Mouse (Mus musculus) cerebellum, adult (tissue): ENCODE measurements around the gene Zfp446.
"Not testable (repeated sequence)": the region's sequence is repeated elsewhere in the genome, so short reads cannot be mapped to it uniquely, and the experiment has no call there.

ENCODE experiments used
- ATAC-seq: cut with Nextera tagmentation; 2 replicates; pipeline ENCODE4 v1.9.2; 2017; ENCODE audit warnings: mild to moderate bottlenecking, moderate library complexity, mixed read lengths; ENCODE audit not compliant: insufficient number of reproducible peaks, low FRiP score, low TSS enrichment

Gene Zfp446

DNA sequence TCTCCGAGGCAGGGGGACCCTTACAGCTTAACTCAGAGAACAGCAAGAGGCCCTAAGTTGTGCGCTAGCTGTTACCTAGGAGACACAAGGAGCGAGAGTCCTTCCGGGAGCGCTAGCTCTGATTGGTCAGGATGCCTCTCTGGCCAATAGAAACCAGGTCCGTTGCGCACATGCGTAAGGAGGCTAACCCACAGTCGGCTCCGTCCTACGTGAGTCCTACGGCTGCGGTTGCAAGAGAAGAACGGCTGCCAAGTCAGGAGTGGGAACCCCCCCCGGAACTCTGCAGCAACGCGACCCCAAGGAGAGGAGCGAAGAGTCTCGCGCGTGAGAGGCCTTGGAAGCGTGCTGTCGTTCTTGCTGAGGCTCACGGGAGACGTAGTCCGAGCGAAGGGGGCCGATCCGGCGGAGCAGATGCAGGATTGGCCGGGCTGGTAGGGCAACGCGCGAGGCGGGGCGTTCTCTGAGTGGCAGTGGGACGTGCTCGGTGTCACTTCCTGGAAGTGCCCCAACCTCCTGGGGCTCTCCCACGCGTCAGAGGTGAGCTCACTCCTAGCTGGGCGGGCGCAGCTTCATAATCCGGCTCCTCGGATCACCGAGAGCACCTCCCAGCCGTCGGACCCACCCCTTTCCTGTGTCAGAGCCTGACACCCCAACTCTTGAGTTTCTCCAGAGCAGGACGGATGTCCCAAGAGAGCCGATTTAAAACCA is at the start of gene Zfp446:
Gene Zfp446 (plus strand): TSS at position 167 of the 708 bp plus-strand sequence.
- peak; percentile 96 for ATAC-seq

DNA sequence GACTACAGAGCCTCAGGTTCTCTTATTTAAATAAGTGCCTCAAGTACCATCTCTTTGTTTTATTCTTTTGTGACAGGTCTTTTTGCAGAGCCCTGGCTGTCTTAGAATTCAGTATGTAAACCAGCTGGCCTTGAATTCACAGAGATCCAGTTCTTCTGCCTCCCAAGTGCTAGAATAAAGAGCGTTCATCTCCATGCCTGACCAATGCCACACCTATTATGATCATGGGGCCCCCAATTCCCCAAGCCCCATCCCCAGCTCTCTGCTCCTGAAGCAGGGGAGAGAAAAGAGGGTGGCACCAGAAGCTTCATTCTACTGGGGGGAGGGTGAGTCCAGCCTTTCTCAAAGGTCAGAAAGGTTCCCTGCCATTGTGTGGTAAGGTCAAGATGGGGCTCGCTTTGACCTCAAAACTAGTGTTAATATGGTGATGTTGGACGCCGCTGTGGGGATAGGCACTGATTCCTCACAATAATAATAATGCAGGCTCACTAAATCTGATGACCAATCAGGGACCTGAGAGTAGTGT is 44.0 kb upstream of the Zfp446 start:
- ATAC-seq: no peak

DNA sequence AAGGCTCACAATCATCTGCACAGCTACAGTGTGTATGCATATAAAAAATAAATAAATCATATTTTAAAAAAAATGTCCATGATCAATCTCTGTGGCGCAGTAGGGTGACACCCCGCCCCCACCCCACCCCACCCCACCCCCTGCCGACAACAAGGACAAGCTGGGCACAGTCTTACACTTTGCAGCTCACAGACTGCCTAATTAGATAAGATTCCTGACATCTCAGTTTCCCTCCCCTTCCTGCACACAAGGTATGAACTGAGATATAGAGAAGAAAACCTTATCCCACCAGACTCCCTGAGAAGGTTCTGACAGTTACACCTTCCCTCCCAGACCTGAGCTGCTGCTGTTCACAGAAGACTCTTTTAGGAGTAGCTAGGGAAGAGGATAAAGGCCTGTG is 42.8 kb upstream of the Zfp446 start:
- no peak for ATAC-seq

DNA sequence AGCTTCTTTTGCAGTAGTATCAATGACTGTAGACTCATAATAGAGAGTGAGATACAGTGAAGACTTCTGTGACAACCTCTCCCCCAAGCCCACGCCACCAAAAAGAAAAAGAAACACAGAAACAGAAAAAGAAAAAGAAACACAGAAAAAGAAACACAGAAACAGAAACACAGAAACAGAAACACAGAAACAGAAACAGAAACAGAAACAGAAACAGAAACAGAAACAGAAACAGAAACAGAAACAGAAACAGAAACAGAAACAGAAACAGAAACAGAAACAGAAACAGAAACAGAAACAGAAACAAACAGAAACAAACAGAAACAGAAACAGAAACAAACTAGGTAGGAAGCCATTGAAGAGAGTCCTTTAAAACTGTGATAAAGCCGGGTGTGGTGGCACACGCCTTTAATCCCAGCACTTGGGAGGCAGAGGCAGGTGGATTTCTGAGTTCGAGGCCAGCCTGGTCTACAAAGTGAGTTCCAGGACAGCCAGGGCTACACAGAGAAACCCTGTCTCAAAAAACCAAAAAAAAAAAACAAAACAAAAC is 40.3 kb upstream of the Zfp446 start:
- ATAC-seq: not testable (repeated sequence)

DNA sequence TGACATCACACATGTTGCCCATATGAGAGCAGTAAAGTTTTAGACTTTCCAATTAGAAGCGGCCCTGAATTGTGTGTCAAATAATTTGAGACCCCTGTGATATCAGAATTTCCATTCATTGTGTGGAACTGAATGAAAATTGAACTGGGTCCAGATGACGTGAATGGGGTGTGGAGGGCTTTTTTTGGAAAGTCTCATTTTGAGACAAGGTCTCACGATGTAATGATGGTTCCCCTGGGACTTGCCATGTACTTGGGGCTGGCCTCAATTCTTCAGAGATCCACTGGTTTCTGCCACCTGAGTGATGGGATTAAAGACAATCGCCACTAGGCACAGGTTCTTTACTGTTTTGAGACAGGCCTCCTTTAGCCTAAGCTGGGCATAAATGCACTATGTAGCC is 37.0 kb upstream of the Zfp446 start:
- ATAC-seq: no peak

DNA sequence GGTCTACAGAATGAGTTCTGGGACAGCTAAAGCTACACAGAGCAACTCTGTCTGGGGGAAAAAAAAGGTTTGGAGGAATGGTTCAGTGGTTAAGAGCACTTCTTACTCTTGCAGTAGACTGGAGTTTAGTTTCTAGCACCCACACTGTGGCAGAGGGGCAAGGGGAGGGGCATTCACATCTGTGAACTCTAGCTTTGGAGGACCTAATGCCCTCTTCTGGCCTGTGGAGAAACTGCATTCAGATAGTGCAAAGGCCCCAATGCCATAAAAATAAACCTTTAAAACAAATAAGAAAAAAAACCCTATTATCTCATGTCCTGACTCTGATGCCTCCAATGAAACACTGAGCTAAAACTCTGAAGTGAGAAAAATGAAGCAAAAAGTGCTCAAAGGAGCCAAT is 34.2 kb upstream of the Zfp446 start:
- no peak for ATAC-seq

DNA sequence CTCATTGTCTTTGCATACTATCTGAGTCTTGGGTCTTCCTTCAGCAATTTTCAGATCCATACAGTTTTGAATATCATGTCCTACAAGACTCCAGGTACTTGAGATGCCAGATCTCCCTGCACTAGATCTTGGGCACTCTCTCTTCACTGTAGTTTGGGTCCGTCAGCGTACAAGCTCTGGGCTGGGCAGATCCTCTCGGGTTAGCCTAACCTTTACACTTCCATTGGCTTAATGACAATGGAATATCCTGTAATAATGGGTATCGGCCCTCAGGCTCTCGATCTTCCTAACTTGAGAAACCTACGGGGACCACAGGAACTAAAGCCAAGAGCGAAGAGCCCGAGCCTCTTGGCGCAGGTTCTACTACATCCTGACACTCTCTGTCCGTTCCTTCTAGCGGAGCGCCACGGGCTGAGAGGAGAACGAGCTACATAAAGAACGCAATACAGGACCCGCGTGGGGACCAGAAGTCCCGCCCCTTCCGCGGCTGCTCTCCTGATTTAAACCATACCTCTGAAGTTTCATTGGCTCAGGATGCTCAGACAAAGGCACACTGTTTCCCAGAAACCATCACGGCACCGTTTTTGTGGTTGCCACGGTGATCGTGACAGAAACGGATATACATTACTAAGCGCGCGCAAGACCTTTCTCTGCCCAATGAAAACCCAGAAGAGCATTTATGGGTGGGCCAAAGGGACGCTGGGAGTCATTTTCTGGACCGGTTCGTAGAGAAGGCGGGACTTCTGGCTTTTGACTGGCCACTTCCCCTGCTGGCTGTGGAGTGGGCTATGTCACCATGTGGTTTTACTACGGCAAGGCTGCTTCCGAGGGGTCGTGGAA is 28.4 kb upstream of the Zfp446 start:
- peak; percentile 99 for ATAC-seq

DNA sequence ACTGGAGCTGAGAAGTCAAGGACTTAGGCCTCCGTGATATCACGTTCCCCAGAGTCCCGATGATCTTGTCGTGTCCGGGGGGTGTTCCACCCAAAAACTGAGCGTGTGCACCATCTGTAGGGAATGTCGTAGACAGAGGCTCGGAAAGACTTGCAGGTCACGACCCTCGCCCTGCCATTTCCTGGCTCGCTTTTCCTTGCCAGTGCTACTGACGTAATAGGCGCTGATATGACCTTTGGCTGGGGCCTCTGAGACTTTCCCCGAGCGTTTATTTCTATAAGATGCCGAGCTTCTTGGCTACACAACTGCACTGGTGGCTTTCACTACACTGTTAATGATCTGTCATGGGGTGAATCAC is 27.8 kb upstream of the Zfp446 start:
- no peak for ATAC-seq

DNA sequence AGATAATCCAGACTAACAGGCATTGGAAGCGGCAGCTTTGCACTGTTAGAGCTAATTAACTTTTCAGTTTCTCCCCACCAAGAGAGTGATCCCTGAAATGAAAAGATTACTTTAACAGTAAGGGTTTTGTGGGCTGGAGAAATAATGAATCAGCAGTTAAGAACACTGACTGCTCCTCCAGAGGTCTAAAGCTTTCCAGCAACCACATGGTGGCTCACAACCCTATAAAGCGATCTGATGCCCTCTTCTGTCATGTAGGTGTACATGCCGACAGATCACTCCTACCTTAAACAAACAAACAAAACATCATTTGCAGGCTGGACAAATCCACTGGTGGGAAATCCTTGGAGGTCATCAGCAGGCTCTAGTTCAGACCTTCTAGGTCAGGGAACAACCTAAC is 22.8 kb upstream of the Zfp446 start:
- no peak for ATAC-seq

DNA sequence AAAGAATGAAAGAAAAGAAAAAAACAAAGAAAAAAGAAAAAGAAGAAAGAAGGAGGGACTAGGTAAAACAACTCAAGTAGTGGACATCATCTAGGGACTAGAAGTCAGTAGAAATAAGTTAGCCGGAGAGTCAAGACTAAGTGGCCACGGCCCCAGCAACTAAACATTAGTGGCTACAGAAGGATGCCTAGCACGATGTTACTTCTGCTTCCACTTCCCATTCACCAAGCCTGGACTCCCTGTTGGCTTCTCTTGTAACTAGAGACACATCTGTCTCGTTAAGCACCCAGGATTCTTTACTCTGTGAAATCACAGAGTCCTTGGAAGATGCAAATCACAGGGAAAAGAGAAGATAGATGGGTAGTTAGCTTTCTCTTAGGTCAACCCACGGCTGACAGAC is 20.1 kb upstream of the Zfp446 start:
- ATAC-seq: no peak

DNA sequence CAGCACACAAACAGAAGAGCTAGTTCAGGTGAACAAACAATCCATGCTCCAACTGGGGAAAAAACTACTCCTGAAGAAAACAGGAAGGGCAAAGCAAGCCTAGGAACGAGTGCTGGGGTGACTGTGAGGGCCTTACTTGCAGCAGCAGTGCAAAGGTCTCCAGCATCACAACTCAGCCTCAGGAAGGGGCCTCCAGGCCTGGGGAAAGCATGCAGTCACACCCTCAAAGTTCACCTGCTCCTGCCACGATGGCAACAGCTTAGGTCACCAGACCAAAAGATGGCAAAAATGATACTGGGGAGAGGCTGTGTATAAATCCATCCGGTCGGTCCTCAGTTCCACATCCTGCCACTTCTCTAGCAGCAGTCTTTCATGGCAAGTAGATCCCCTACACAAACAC is 18.7 kb upstream of the Zfp446 start:
- no peak for ATAC-seq

DNA sequence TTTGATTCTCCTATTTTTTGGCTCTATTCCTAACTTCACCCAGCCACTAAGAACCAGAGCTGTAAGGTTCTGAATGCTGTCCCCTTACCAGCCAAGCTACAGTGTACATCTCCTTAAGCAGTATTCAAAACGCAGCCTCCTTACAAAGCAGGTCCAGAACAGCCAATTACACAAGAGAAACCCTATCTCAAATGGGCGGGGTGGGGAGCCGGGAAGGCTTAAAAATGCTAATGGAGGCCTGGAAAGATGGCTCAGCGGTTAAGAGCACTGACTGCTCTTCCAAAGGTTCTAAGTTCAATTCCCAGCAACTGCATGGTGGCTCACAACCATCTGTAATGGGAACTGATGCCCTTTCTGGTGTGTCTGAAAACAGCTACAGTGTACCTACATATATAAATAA is 17.9 kb upstream of the Zfp446 start:
- ATAC-seq: no peak

DNA sequence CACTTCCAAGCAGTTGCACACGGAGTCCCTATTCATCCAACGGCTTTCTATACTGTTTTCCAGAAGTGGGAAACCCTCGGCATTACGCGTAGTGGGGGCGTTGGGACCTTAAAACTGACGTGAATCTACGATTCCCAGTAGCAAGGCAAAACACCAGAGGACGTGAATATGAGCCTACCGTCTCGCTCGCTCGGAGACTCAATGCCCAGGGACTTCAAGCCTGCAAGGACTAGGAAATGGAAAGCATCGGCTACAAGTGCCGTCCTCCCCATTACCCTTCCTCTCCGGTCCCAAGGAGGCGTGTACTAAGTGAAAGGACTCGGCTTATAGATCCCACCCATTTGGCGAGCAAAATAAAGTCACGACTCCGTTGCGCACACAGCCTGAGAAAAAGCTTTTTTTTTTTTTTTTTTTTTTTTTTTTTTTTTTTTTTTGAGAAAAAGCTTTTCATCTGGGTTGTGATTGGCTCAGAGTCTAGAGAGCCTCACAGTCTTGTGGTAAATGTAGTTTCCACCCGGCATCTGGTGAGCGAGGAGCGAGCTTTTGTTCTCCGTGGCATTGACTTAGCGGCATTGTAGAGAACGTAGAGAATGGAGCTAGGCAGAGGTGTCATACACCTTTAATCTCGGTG is 16.0 kb upstream of the Zfp446 start:
- 0 out of 2 replicates have a peak, but pooled peaks have one; percentile 46 for ATAC-seq

DNA sequence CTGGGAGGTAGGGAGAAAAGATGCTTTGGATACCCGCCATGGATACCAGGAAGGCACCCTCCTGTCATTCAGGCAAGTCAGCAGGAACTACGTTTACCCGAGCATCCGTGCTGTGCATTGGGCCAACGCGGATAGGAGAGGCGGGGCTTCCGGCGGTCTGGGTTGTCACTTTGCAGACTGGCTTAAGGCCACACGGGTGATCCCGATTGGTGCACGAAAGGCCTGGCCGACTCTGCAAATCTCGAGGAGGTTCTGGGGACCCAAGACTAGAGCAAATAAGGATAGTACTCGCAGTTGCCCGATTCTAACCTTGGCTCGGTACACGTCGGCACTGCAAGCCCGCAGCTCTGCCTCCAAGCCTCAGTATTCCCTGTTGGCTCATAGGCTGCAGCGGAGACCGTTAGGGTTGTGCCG is 12.0 kb upstream of the Zfp446 start, which contains the start of gene Zfp324:
Gene Zfp324 (plus strand): TSS at position 161 of the 414 bp plus-strand sequence.
- peak; percentile 87 for ATAC-seq

DNA sequence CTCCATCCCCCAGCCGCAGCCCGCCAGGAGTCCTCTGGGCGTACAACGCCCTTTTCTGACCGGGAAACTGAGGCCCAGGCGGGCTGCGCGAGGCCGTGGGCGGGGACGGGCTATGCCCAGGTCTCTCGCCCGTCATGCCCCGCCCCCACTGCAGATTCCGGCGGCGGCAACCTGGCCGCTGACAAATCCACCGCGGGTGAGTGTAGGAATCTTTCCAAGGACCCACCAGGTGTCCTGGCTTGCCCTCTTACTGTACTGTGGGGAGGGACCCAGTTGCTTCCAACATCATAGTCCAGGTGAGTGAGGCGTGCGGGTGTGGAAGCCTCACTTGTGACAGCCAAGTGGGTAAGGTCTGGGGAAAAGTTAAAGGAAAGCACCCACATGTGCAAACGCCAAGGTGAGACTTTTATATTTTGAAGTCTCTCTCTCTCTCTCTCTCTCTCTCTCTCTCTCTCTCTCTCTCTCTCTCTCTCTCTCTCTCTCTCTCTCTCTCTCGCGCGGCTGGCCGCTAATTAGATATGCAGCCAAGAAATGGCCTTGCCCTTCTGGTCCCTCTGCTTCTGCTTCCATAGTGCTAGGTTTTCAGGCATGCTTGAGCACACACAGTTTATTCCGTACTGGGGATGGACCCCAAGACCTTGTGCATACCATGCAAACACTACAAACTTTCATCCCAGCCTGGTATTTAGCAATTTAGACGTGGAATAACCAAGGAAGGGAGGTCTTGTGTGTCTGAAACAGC is 11.4 kb upstream of the Zfp446 start:
- peak; percentile 48 for ATAC-seq

DNA sequence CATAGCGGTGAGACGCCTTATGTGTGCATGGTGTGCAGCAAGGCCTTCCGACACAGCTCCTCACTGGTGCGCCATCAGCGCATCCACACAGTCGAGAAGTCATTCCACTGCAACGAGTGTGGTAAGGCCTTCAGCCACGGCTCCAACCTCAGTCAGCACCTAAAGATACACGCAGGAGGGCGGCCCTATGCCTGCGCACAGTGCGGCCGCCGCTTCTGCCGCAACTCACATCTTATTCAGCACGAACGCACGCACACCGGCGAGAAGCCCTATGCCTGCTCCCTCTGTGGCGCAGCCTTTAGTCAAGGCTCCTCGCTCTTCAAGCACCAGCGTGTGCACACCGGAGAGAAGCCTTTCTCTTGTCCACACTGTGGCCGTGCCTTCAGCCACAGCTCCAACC is 6.7 kb upstream of the Zfp446 start:
- no peak for ATAC-seq

DNA sequence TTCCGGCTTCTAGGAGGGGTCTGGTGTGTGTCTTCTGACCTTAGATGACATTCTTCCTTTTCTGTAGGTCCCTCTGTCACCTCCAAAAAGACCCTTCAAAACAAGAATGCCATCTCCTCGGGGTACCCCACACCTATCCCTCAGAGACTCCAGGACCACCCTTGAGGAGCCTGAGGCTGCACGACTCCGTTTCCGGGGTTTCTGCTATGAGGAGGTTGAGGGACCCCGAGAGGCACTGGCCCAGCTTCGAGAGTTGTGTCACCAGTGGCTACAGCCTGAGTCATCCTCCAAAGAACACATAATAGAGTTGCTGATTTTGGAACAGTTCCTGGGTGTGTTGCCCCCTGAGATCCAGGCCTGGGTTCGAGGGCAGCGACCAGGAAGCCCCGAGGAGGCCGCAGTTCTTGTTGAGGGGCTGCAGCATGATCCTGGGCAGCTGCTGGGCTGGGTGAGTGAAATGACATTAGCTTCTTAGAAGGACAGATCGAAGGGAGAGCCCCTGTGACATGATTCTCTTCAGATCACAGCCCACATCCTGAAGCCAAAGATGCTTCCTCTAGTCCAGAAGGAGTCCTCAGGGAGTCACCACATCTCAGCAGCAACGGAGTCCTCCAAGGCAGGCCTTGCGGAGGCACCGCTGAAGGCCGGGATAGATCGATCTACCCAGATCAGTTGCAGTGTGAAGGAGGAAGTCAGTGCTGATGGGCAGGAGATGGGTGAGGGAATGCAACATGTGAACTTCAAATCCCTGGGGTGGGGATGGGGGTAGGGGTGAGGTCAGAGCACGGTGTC is 1.5 kb downstream of the Zfp446 start:
- no peak for ATAC-seq

DNA sequence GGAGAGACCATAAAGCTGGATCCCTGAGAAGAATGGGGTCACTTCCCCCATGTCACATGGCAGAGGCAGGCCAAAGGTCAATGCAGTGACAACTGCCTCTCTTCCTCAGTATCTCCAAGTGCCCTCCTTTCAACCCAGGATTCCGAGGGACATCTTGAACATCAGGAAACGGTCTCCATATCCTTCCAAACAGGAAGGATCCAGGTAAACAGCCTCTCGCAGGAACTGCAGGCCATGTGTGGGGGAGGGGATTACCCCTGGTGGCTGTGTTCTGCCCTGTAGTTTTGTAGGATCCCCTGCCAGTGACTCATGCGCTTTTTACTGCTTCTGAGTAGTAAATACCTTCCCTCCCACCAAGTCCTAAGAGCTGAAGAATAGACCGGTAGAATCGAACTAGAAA is 2.1 kb downstream of the Zfp446 start:
- no peak for ATAC-seq

DNA sequence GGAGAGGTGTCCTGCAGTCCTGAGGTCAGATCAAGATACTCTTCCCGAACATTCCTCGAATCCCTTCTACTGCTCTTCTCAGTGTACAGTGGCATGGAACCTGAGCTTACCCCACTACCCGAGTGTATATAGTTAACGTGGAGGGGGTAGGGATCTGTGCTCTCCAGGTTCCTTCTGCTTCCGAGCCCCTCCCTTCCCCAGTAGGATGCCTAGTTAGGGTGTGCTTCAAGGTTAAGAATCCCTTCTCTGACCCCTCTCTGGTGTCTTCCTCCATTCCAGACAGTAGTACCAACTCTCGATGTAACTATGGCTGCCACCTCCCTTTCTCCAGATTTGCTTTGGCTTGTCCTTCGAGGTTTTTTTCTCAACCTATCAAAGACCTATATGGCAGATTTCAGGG is 2.6 kb downstream of the Zfp446 start:
- ATAC-seq: no peak
